Mouse (Mus musculus): ENCODE results near the gene Atp11c. TPM values are rescaled to one million over a fixed set of nuclear protein-coding genes. Genes with fewer than 3 reads are reported as not detected.
A peak's percentile ranks its signal among the peaks of the same experiment; 100 is the strongest.

The Atp11c gene
- polyA plus RNA-seq (2014; fragmentation: Nextera tagmentation; extraction: Ambion mirVana): 15.6 and 18.7 TPM in 2 replicates

DNA sequence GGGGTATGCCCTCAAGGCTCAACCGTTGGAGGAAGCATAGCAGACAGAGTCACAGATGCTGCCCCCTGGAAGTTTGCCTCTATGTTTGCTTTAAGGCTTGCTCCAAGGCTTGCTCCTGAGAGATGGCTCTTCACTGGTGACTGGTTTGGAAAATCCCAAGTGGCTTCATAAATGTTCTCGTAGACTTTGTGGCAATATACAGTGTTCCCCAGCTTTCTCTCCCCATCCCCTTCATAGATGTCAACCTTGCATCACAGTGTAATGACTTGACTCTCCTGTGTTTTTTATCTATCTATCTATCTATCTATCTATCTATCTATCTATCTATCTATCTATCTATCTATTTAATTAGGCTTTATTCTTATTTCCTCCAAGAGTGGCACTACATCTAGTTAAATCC, at the start of gene Atp11c:
TSS of gene Atp11c (minus strand) at position 101 of the 400 bp plus-strand sequence.
- H3K27ac ChIP-seq (ENCODE audit: low read depth, low read length): no peak within 1 kb of the TSS
- ATAC-seq (replicated peaks; ENCODE audit: low FRiP score) (no peak), DNase-seq (ENCODE audit: low spot score) (no peak)
- no peak within 1 kb of the TSS for H3K4me2 ChIP-seq (ENCODE audit: low read depth, low read length, severe bottlenecking)
- H3K27me3 ChIP-seq (ENCODE audit: control insufficient read depth, insufficient read depth, low read length): no peaks in the 10 kb centered on the region
- H3K9me3 ChIP-seq (ENCODE audit: control insufficient read depth, low read length): no peaks in the 10 kb centered on the region
- no peaks in the 10 kb centered on the region for H3K36me3 ChIP-seq (ENCODE audit: control insufficient read depth, insufficient read depth, low read length)
- H3K4me3 ChIP-seq (ENCODE audit: low read depth, low read length): no peak within 1 kb of the TSS
- 82% methylated on average over 2 of the region's 2 CpGs for WGBS
- H3K9ac ChIP-seq (ENCODE audit: low read length): no peak within 1 kb of the TSS
- no peaks in the 10 kb centered on the region for H3K4me1 ChIP-seq (replicated peaks; ENCODE audit: control insufficient read depth, insufficient read depth, low read length)

DNA sequence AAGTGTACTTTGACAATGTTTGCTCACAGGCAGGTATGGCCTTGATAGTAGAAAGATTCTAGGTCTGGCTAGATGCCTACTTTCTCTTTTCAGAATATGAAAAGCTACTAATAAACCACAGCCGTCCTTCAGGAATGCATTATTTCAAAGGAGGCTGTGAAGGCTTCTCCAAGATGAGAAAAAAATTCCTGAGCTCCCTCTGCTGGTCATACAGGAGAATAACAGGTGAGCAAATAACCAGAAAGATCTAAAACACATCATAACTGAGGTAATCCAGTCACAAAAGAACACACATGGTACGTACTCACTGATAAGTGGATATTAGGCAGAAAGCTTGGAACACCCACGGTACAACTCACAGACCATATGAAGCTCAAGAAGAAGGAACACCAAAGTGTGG, 16.7 kb upstream of the Atp11c start:
- no peak for DNase-seq (ENCODE audit: low spot score)
- Histone ChIP-seq H3K27me3 (ENCODE audit: control insufficient read depth, insufficient read depth, low read length) (no peaks in the 10 kb centered on the region), H3K36me3 (ENCODE audit: control insufficient read depth, insufficient read depth, low read length) (no peaks in the 10 kb centered on the region), H3K4me1 (replicated peaks; ENCODE audit: control insufficient read depth, insufficient read depth, low read length) (no peaks in the 10 kb centered on the region), H3K9me3 (ENCODE audit: control insufficient read depth, low read length) (no peaks in the 10 kb centered on the region), H3K4me2 (ENCODE audit: low read depth, low read length, severe bottlenecking) (no peak overlapping the region), H3K27ac (ENCODE audit: low read depth, low read length) (no peak overlapping the region), H3K4me3 (ENCODE audit: low read depth, low read length) (no peak overlapping the region), H3K9ac (ENCODE audit: low read length) (no peak overlapping the region)
- no peak for ATAC-seq (replicated peaks; ENCODE audit: low FRiP score)
- 32% methylated on average over 3 of the region's 3 CpGs for WGBS

DNA sequence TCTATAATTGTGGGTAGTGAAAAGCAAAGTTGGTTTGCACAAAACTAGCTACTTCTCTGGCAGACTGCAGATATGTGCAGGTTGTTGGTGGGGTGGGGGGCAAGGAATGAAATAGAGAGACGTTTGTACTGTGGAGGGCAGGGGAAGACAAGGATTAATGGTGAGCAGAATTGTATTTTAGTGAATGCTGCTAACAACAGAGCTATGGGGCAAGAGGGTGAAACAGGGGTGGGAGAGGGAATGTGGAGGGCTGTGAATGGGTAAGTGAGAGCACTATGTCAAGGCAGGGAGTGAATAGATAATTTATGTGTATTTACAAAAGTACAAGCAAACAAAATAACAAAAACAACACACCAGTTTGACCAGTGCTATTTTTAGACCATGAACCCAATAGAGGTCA, 22.0 kb downstream of the Atp11c start:
- Histone ChIP-seq H3K4me2 (ENCODE audit: low read depth, low read length, severe bottlenecking) (no peak overlapping the region), H3K27me3 (ENCODE audit: control insufficient read depth, insufficient read depth, low read length) (no peaks in the 10 kb centered on the region), H3K9me3 (ENCODE audit: control insufficient read depth, low read length) (no peaks in the 10 kb centered on the region), H3K36me3 (ENCODE audit: control insufficient read depth, insufficient read depth, low read length) (no peaks in the 10 kb centered on the region), H3K4me3 (ENCODE audit: low read depth, low read length) (no peak overlapping the region), H3K27ac (ENCODE audit: low read depth, low read length) (no peak overlapping the region), H3K4me1 (replicated peaks; ENCODE audit: control insufficient read depth, insufficient read depth, low read length) (no peaks in the 10 kb centered on the region; the same call in 1 of the 2 replicates), H3K9ac (ENCODE audit: low read length) (no peak overlapping the region)
- 25% methylated on average over 1 of the region's 1 CpGs for WGBS
- DNase-seq (ENCODE audit: low spot score) (no peak), ATAC-seq (replicated peaks; ENCODE audit: low FRiP score) (no peak)

DNA sequence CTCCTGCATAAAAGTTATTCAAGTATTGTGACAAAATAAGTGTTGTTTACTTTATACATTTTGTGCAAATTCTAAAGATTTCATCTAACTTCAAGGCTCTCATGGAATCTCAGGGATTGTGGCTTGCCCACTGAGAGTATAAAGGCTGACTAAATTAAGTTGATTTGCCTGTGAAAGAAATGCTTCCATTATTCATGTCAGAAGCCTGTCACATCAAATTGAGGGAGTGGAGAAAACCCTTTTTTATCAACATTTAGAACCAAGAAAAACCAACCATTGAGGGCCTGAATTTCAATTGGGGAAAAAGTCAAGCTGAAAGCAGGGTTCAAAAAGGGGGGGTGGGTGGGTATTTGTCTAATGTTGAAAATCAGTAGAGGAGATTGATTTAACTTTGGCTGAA, 23.5 kb downstream of the Atp11c start:
- Histone ChIP-seq H3K36me3 (ENCODE audit: control insufficient read depth, insufficient read depth, low read length) (no peaks in the 10 kb centered on the region), H3K27me3 (ENCODE audit: control insufficient read depth, insufficient read depth, low read length) (no peaks in the 10 kb centered on the region), H3K9ac (ENCODE audit: low read length) (no peak overlapping the region), H3K4me2 (ENCODE audit: low read depth, low read length, severe bottlenecking) (no peak overlapping the region), H3K4me1 (replicated peaks; ENCODE audit: control insufficient read depth, insufficient read depth, low read length) (no peaks in the 10 kb centered on the region; the same call in 1 of the 2 replicates), H3K27ac (ENCODE audit: low read depth, low read length) (no peak overlapping the region), H3K4me3 (ENCODE audit: low read depth, low read length) (no peak overlapping the region), H3K9me3 (ENCODE audit: control insufficient read depth, low read length) (no peaks in the 10 kb centered on the region)
- no peak for DNase-seq (ENCODE audit: low spot score)
- ATAC-seq (replicated peaks; ENCODE audit: low FRiP score): 0 out of 2 replicates have a peak, but pooled peaks have one; percentile 42

DNA sequence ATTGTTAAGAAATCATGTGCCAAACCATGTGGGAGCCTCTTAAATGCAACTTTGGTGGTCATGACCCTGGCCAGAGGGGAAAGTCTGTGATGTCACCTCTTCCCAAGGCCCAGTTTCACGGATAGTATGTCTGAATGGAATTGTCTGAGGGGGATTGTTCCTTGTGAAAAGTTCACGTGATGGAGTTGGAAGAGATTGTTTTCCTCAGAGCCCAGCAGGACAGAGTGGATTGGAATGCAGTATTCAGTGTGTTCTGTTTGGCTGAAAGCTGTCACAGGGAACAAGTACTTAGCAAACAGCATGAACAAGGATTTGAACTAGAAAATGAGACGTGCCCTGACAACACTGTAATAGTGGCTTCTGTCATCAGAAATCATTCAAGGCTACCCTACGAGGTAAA, 37.3 kb downstream of the Atp11c start:
- H3K4me1 ChIP-seq (replicated peaks; ENCODE audit: control insufficient read depth, insufficient read depth, low read length): no peaks in the 10 kb centered on the region
- H3K36me3 ChIP-seq (ENCODE audit: control insufficient read depth, insufficient read depth, low read length): no peaks in the 10 kb centered on the region
- ATAC-seq (replicated peaks; ENCODE audit: low FRiP score) (no peak), DNase-seq (ENCODE audit: low spot score) (no peak)
- WGBS: 25% methylated on average over 4 of the region's 4 CpGs
- no peaks in the 10 kb centered on the region for H3K9me3 ChIP-seq (ENCODE audit: control insufficient read depth, low read length)
- H3K27ac ChIP-seq (ENCODE audit: low read depth, low read length): no peak overlapping the region
- H3K9ac ChIP-seq (ENCODE audit: low read length): no peak overlapping the region
- no peak overlapping the region for H3K4me2 ChIP-seq (ENCODE audit: low read depth, low read length, severe bottlenecking)
- no peak overlapping the region for H3K4me3 ChIP-seq (ENCODE audit: low read depth, low read length)
- no peaks in the 10 kb centered on the region for H3K27me3 ChIP-seq (ENCODE audit: control insufficient read depth, insufficient read depth, low read length)

DNA sequence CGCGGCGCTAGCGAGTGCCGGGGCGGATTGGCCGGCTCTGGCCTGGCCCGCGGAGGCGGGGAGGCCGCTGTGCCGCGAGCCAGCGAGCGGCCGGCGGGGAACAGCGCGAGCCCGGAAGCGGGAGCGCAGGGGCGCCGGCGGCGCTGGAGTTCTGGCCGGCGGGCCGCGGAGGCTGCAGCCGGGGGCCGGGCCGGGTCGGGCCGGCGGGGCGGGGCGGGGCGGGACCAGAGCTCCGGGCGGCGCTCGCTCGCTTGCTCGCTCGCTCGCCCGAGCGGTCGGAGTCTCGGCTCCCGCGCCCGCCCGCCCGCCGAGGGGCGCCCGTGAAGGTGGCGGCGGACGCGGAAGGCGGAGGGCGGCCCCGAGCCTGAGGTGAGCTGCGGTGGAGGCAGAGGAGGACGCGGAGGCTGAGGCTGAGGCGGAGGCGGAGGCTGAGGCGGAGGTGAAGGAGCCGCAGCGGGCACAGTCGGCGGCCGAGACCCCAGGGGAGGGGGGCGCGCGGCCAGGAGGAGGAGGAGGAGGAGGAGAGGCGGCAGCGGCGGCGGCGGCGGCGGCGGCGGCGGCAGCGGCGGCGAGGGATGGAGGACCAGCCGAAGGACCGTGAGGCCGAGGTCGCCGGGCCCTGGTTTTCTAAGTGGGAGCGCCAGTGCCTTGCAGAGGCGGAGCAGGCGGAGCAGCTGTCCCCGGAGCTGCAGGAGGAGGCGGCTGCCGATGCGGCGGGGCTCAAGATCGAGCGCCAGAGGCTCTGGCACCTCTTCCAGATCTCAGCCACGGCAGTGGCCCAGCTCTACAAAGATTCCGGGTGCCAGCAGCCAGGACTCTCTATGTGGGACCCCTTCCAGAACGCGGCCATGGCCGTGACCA, 44.8 kb downstream of the Atp11c start:
- Histone ChIP-seq H3K9me3 (ENCODE audit: control insufficient read depth, low read length) (no peaks in the 10 kb centered on the region), H3K4me3 (ENCODE audit: low read depth, low read length) (peak overlapping the region; percentile 52), H3K4me2 (ENCODE audit: low read depth, low read length, severe bottlenecking) (peak overlapping the region; percentile 53), H3K9ac (ENCODE audit: low read length) (peak overlapping the region; percentile 75), H3K27me3 (ENCODE audit: control insufficient read depth, insufficient read depth, low read length) (no peaks in the 10 kb centered on the region), H3K36me3 (ENCODE audit: control insufficient read depth, insufficient read depth, low read length) (no peaks in the 10 kb centered on the region), H3K27ac (ENCODE audit: low read depth, low read length) (peak overlapping the region; percentile 77), H3K4me1 (replicated peaks; ENCODE audit: control insufficient read depth, insufficient read depth, low read length) (no peaks in the 10 kb centered on the region)
- WGBS: 14% methylated on average over 37 of the region's 113 CpGs
- DNase-seq (ENCODE audit: low spot score) (peak; percentile 74), ATAC-seq (replicated peaks; ENCODE audit: low FRiP score) (peak; percentile 64)

DNA sequence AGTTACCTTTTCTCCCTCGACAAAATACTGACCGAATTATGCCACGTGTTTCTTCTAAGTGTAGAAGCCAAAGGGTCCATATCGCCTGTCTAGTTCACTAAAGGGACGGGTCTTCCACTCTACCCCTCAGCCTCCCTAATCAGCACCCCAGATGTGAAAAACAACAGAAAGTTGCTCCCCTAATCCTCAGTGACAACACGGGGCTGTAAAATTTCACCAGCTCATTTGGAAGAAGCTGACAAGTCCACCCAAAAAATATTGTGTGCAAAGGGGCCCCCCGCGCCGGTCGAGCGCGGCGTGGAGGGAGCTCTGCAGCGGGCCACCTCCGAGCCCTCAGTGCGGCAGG, 45.4 kb downstream of the Atp11c start:
- Histone ChIP-seq H3K9me3 (ENCODE audit: control insufficient read depth, low read length) (no peaks in the 10 kb centered on the region), H3K4me2 (ENCODE audit: low read depth, low read length, severe bottlenecking) (peak overlapping the region; percentile 53), H3K36me3 (ENCODE audit: control insufficient read depth, insufficient read depth, low read length) (no peaks in the 10 kb centered on the region), H3K4me1 (replicated peaks; ENCODE audit: control insufficient read depth, insufficient read depth, low read length) (no peaks in the 10 kb centered on the region), H3K27ac (ENCODE audit: low read depth, low read length) (peak overlapping the region; percentile 77), H3K9ac (ENCODE audit: low read length) (peak overlapping the region; percentile 75), H3K4me3 (ENCODE audit: low read depth, low read length) (peak overlapping the region; percentile 52), H3K27me3 (ENCODE audit: control insufficient read depth, insufficient read depth, low read length) (no peaks in the 10 kb centered on the region)
- WGBS: 20% methylated on average over 16 of the region's 16 CpGs
- DNase-seq (ENCODE audit: low spot score) (no peak), ATAC-seq (replicated peaks; ENCODE audit: low FRiP score) (0 out of 2 replicates have a peak, but pooled peaks have one; percentile 6)

DNA sequence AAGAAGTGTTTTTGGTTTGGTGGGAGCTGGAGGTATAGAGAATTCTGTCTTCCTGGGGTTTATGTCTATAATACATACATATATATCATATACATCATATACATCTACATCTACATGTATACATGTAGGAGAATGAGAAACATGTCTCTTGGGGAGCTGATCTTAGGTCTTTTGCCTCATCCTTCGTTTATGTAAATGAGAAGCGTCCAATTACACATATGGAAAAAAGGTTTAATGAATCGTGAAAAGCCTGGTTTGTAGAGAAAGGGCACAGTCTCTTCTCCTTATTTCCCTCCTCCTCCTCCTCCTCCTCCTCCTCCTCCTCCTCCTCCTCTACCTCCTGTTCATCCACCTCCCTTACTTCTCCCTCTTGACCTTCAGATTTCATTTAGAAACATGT, 46.6 kb downstream of the Atp11c start:
- no peak for DNase-seq (ENCODE audit: low spot score)
- H3K4me1 ChIP-seq (replicated peaks; ENCODE audit: control insufficient read depth, insufficient read depth, low read length): no peaks in the 10 kb centered on the region
- no peak overlapping the region for H3K4me3 ChIP-seq (ENCODE audit: low read depth, low read length)
- H3K36me3 ChIP-seq (ENCODE audit: control insufficient read depth, insufficient read depth, low read length): no peaks in the 10 kb centered on the region
- no peak overlapping the region for H3K9ac ChIP-seq (ENCODE audit: low read length)
- WGBS: 21% methylated on average over 3 of the region's 3 CpGs
- H3K27me3 ChIP-seq (ENCODE audit: control insufficient read depth, insufficient read depth, low read length): no peaks in the 10 kb centered on the region
- no peaks in the 10 kb centered on the region for H3K9me3 ChIP-seq (ENCODE audit: control insufficient read depth, low read length)
- ATAC-seq (replicated peaks; ENCODE audit: low FRiP score): peak; percentile 8; the same call in 1 of the 2 replicates
- H3K4me2 ChIP-seq (ENCODE audit: low read depth, low read length, severe bottlenecking): no peak overlapping the region
- H3K27ac ChIP-seq (ENCODE audit: low read depth, low read length): peak overlapping the region; percentile 50; the same call in 1 of the 2 replicates

DNA sequence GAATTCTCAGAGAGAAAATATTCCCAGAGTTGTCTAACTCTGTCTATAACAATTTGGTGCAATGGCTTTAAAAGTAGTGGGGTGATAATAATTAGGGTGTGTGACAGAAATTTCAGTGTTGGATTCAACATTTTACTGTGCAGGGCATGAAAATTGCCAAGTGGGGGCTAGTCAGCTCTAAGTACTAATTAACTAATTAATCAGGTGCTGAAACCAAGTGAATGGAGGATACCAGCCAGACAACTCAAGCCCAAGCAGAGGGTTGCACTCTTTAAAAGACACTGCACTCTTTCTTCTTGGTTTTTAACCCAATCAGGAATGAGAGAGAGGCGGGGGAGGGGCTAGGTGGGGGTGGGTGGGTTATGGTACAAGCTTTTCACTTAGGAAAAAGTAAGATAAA, 47.1 kb downstream of the Atp11c start:
- DNase-seq (ENCODE audit: low spot score) (peak; percentile 58), ATAC-seq (replicated peaks; ENCODE audit: low FRiP score) (peak; percentile 49; the same call in 1 of the 2 replicates)
- Histone ChIP-seq H3K27ac (ENCODE audit: low read depth, low read length) (peak overlapping the region; percentile 50; the same call in 1 of the 2 replicates), H3K9ac (ENCODE audit: low read length) (no peak overlapping the region), H3K27me3 (ENCODE audit: control insufficient read depth, insufficient read depth, low read length) (no peaks in the 10 kb centered on the region), H3K4me1 (replicated peaks; ENCODE audit: control insufficient read depth, insufficient read depth, low read length) (no peaks in the 10 kb centered on the region), H3K4me2 (ENCODE audit: low read depth, low read length, severe bottlenecking) (no peak overlapping the region), H3K36me3 (ENCODE audit: control insufficient read depth, insufficient read depth, low read length) (no peaks in the 10 kb centered on the region), H3K4me3 (ENCODE audit: low read depth, low read length) (no peak overlapping the region), H3K9me3 (ENCODE audit: control insufficient read depth, low read length) (no peaks in the 10 kb centered on the region)
- 17% methylated on average over 1 of the region's 1 CpGs for WGBS
